Mouse (Mus musculus) gastrocnemius, postnatal 25 days (tissue): ENCODE data around the gene Pla2g12b. TPM values are rescaled to one million over a fixed set of nuclear protein-coding genes. Genes with fewer than 3 reads are reported as not detected.

ENCODE experiments used
- DNase-seq: peaks from one replicate; pipeline ENCODE4 v3.0.0; 2022
- total RNA-seq, 2 experiments: library from RNA; stranded (reverse); gene quantifications; 1 replicate in 1 of 2; 2 replicates in 1 of 2; pipeline ENCODE4 v1.2.3; 2021

Gene Pla2g12b
- total RNA-seq, 2 experiments from 2014 or later: not detected

DNA sequence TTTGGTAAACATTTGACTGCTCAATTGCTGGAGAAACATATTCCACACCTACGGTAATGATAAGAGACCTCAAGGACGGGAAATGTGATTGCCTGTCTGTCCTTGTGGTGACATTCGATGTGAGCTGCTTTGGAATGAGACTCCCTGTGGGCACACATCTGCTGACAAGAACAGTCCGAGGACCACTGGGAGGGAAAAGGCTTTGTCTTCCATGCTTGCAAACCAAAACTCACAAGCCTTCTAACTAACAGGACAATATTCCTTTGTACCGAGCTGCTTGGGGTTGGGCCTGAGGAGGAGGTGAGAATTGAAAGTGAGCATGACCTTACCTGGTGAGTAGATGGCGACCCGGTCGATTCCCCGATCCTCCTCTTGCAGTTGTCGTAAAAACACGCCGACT lies 63.8 kb downstream of the Pla2g12b start:
- no peak for DNase-seq

DNA sequence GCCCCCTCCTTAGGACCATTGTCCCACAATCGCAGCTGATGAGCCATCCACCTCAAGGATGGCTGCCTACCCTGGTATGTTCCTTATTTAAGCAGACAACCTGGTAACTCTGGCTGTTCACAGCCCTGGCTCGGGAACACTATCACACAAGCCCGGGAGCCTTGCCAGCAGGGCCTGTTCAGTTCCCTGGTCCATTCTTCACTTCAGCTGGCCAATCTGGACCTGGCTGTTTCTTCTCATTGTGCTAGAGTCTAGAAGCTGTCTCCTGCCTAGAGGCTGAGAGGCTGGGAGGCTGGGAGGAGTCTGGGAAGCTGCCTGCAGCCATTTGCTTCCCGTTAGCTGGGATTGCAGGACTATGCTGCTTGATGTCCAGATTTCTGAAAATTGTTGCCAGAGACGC lies 67.0 kb downstream of the Pla2g12b start:
- peak; percentile 64 for DNase-seq

Other genes starting within 250 kb of the Pla2g12b start
- gene Sept10, start 181.8 kb upstream of the Pla2g12b start, total RNA-seq: 1 to 10 TPM; 6.7 to 8.3 TPM
- 1 to 10 TPM in 1 of 2 experiments, under 1 TPM in 1; 0.87 to 2.0 TPM for gene Sowahc, start 181.7 kb upstream of the Pla2g12b start, total RNA-seq
- 10 to 100 TPM; 26.2 to 27.3 TPM for gene P4ha1, start 80.4 kb upstream of the Pla2g12b start, total RNA-seq
- gene Gm10273, start 8.0 kb upstream of the Pla2g12b start, total RNA-seq: 100 to 1,000 TPM; 114 to 136 TPM
- under 1 TPM; 0.19 to 0.20 TPM for gene Oit3, start 38.1 kb downstream of the Pla2g12b start, total RNA-seq
- gene Gm10322, start 212.4 kb downstream of the Pla2g12b start, total RNA-seq: not detected
- gene Mcu, start 213.0 kb downstream of the Pla2g12b start, total RNA-seq: 10 to 100 TPM; 38.7 to 40.9 TPM